Mouse (Mus musculus) G1E (cell line): Measurements from ENCODE around the gene Zbed3. TPM values are rescaled to one million over a fixed set of nuclear protein-coding genes. Genes with fewer than 3 reads are reported as not detected.

Experiments
- ATAC-seq: 2 replicates; pipeline ENCODE4 v1.8.0; 2016; ENCODE audit warnings: mild to moderate bottlenecking; ENCODE audit not compliant: insufficient number of reproducible peaks, poor library complexity, low FRiP score, severe bottlenecking; ENCODE audit errors: extremely low read depth
- DNase-seq: peaks from one replicate; pipeline ENCODE4 v3.0.0; 2012; ENCODE audit warnings: low spot score
- H3K27me3 ChIP-seq: 2 replicates; pipeline ENCODE4 v1.6.1; 2012; ENCODE audit warnings: mild to moderate bottlenecking, low read length, inconsistent platforms; ENCODE audit not compliant: insufficient read depth
- H3K36me3 ChIP-seq: replicated peaks from 2 replicates; pipeline ENCODE3; 2012; ENCODE audit warnings: mild to moderate bottlenecking, inconsistent platforms
- H3K4me1 ChIP-seq: 2 replicates; pipeline ENCODE4 v1.6.1; 2012; ENCODE audit warnings: low read depth, low read length, inconsistent platforms, mixed read lengths; ENCODE audit not compliant: insufficient read depth
- H3K4me3 ChIP-seq: 2 replicates; pipeline ENCODE4 v1.5.1; 2012; ENCODE audit warnings: low read depth, mild to moderate bottlenecking, inconsistent platforms, low read length, moderate library complexity, mixed read lengths
- H3K9me3 ChIP-seq: replicated peaks from 2 replicates; pipeline ENCODE4 v1.6.1; 2012; ENCODE audit warnings: inconsistent platforms
- CTCF ChIP-seq: IDR thresholded peaks from 2 replicates; pipeline ENCODE4 v1.5.1; 2012; ENCODE audit warnings: low read depth, low read length, inconsistent platforms, mixed read lengths
- GATA1 ChIP-seq: IDR thresholded peaks from 2 replicates; pipeline ENCODE4 v1.6.1; 2012; ENCODE audit warnings: borderline replicate concordance, low read length, inconsistent platforms, mixed read lengths
- GATA2 ChIP-seq: IDR thresholded peaks from 2 replicates; pipeline ENCODE4 v1.6.1; 2012; ENCODE audit warnings: low read depth, low read length, inconsistent platforms, borderline replicate concordance
- POLR2AphosphoS5 ChIP-seq: IDR thresholded peaks from 2 replicates; pipeline ENCODE4 v1.6.1; 2012; ENCODE audit warnings: low read depth, low read length, inconsistent platforms; ENCODE audit not compliant: insufficient replicate concordance
- TAL1 ChIP-seq: conservative IDR thresholded peaks from 2 replicates; pipeline ENCODE4 v1.6.1; 2012; ENCODE audit warnings: low read depth, low read length, inconsistent platforms, mixed read lengths
- polyA plus RNA-seq: library from polyadenylated mRNA; stranded (reverse); fragments of >175 nt; gene quantifications from 2 replicates; pipeline ENCODE4 v1.2.3, GENCODE M21; 2012
- total RNA-seq, 2 experiments: library from RNA; stranded (forward) in 1 of 2; stranded (reverse) in 1 of 2; fragments of 200-1000 nt in 1 of 2; fragments of >200 nt in 1 of 2; fragmentation: Nextera tagmentation in 1 of 2; gene quantifications; 2 replicates each; pipeline ENCODE4 v1.2.3; 2014 to 2017

Zbed3 gene
- total and polyA plus RNA-seq, 3 experiments = 0.33 TPM; not detected in 2

GRCm38 (mm10) chr13:95324626-95325079, 1.2 kb downstream of the Zbed3 start:
- TF ChIP-seq GATA1 (no peak), TAL1 (no peak), GATA2 (no peak), POLR2AphosphoS5 (no peak), CTCF (no peak)
- no peaks in the 10 kb centered on the region for H3K36me3 ChIP-seq
- ATAC-seq (no peak), DNase-seq (no peak)
- H3K4me3 ChIP-seq = no peak overlapping the region
- peaks cover 41% of the 10 kb centered on the region for H3K27me3 ChIP-seq
- no peaks in the 10 kb centered on the region for H3K4me1 ChIP-seq
- no peaks in the 10 kb centered on the region for H3K9me3 ChIP-seq

- DNase-seq = no peak
Observed at GRCm38 (mm10) chr13:95325080-95325906, 1.9 kb downstream of the Zbed3 start.

DNA sequence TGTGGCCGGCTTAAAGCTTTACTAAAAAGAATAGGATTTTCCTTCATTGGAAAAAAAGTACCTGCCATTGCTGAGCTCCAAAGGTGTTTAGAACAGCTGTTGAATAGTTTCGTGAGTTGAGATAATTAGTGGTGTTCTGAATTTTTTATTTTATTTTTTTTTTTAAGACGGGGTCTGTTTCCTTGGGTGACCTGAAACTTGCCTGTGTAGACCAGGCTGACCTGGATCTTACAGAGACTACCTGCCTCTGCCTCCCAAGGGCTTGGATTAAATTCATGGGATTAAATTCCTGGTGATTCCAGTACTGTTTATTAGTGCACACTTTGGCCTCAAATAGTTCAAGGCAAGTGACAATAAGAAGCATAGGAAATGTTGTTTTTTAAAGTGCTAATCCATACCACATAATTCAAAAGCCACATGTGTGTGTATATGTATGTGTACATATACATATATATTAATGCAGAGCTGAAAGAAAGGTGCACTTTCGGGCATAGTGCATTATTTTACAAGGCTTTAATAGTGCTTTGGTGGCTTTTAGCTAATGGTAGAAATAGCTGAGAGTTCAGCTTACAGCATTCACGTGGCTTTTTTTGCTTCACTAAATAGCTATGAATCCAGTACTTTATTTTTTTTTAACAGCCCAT, 2.6 kb downstream of the Zbed3 start:
- ATAC-seq = no peak
- no peak overlapping the region for H3K4me3 ChIP-seq
- H3K27me3 ChIP-seq = peaks cover 49% of the 10 kb centered on the region

More at GRCm38 (mm10) chr13:95325080-95325906, 1.9 kb downstream of the Zbed3 start:
- H3K36me3 ChIP-seq = no peaks in the 10 kb centered on the region
- H3K27me3 ChIP-seq = peaks cover 44% of the 10 kb centered on the region
- H3K4me3 ChIP-seq = no peak overlapping the region
- ATAC-seq = no peak
- H3K9me3 ChIP-seq = no peaks in the 10 kb centered on the region
- H3K4me1 ChIP-seq = no peaks in the 10 kb centered on the region
- no peak for TF ChIP-seq TAL1
- TF ChIP-seq GATA2 = no peak
- no peak for TF ChIP-seq GATA1

DNA sequence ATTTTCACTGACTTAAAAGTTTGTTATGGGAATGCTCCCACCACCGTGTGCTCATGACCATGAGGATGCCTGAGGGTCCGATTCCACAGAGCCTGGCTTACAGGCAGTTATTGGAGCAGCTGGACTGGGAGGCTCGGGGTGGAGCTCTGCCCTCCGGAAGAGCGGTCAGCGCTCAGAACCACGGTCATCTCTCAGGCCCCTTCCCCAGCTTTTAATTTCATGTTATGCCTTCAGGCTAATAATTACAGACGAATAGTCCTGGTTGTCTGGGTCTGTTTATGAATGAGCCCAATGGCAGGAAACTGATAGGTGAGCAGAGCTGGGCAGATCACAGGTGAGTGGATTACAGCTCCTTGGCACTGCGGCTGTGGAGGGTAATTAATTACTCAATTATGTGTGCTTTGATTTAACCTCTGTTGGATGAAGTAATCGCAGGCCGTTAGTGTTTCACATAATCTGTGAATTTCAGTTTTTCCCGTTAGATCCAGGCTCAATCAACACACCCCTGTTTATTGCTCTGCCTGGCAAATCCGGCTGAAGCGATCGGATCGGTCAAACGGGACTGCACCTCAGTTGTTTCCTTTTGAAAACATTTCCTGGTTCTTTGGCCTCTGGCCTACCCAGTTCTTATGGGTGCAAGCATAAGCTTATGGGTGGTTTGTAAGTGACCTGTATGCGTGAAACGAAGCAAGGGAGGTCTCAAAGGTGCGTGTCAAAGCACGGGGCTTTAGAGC, 3.4 kb downstream of the Zbed3 start:
- Histone ChIP-seq H3K27me3 (peaks cover 46% of the 10 kb centered on the region), H3K4me3 (no peak overlapping the region), H3K9me3 (no peaks in the 10 kb centered on the region), H3K36me3 (no peaks in the 10 kb centered on the region), H3K4me1 (no peaks in the 10 kb centered on the region)
- TF ChIP-seq TAL1 (no peak), GATA1 (no peak), CTCF (no peak), POLR2AphosphoS5 (no peak), GATA2 (no peak)
- no peak for DNase-seq
- no peak for ATAC-seq

More for the DNA sequence above, 2.6 kb downstream of the Zbed3 start:
- no peak for TF ChIP-seq GATA1
- TF ChIP-seq POLR2AphosphoS5 = no peak
- TF ChIP-seq CTCF = no peak
- no peak for TF ChIP-seq GATA2
- no peak for TF ChIP-seq TAL1
- Histone ChIP-seq H3K4me1 (no peaks in the 10 kb centered on the region), H3K36me3 (no peaks in the 10 kb centered on the region), H3K9me3 (no peaks in the 10 kb centered on the region)
- DNase-seq = no peak

- no peaks in the 10 kb centered on the region for H3K9me3 ChIP-seq
- ATAC-seq = no peak
- no peak for TF ChIP-seq TAL1
- TF ChIP-seq GATA2 = no peak
- TF ChIP-seq POLR2AphosphoS5 = no peak
- TF ChIP-seq GATA1 = no peak
- no peak for TF ChIP-seq CTCF
- no peak for DNase-seq
- H3K27me3 ChIP-seq = peaks cover 46% of the 10 kb centered on the region
- H3K4me1 ChIP-seq = no peaks in the 10 kb centered on the region
- no peak overlapping the region for H3K4me3 ChIP-seq
- H3K36me3 ChIP-seq = no peaks in the 10 kb centered on the region
Observed at GRCm38 (mm10) chr13:95327345-95327741, 3.9 kb downstream of the Zbed3 start.

- Histone ChIP-seq H3K4me3 (no peak overlapping the region), H3K27me3 (peaks cover 40% of the 10 kb centered on the region), H3K36me3 (no peaks in the 10 kb centered on the region), H3K9me3 (no peaks in the 10 kb centered on the region), H3K4me1 (no peaks in the 10 kb centered on the region)
- TF ChIP-seq CTCF = no peak
- no peak for TF ChIP-seq GATA2
- TF ChIP-seq TAL1 = no peak
- no peak for TF ChIP-seq GATA1
- no peak for TF ChIP-seq POLR2AphosphoS5
- no peak for ATAC-seq
- no peak for DNase-seq
Observed at GRCm38 (mm10) chr13:95328767-95329166, 5.4 kb downstream of the Zbed3 start.
